Mouse (Mus musculus) embryo, embryonic 9.5 days (tissue): ENCODE measurements around the gene Scube3.
"Not testable (repeated sequence)": the region's sequence is repeated elsewhere in the genome, so short reads cannot be mapped to it uniquely, and the experiment has no call there.

Experiments used
- DNase-seq: peaks from one replicate; pipeline ENCODE4 v3.0.0-alpha.2; 2017; ENCODE audit errors: extremely low spot score

Scube3 gene

GRCm38 (mm10) chr17:28217721-28218649, 76.0 kb downstream of the Scube3 start:
- no peak for DNase-seq

GRCm38 (mm10) chr17:28222463-28222862, 80.5 kb downstream of the Scube3 start:
- not testable (repeated sequence) for DNase-seq

- DNase-seq, result peak; percentile 99
These were observed 81.8 kb downstream of the Scube3 start for GRCm38 (mm10) chr17:28223561-28224391.
